Mouse (Mus musculus) testis, adult 2 months (tissue): ENCODE measurements around the gene Gm17545.
A peak's percentile ranks its signal among the peaks of the same experiment; 100 is the strongest.

ENCODE experiments used
- CTCF ChIP-seq: fragments of 200-500 bp; IDR thresholded peaks from 2 replicates; pipeline ENCODE4 v1.5.1; 2012; ENCODE audit warnings: low read depth, mild to moderate bottlenecking, inconsistent platforms, low read length, moderate library complexity; ENCODE audit not compliant: control insufficient read depth, insufficient read depth, insufficient replicate concordance
- POLR2A ChIP-seq: fragments of 200-500 bp; IDR thresholded peaks from 2 replicates; pipeline ENCODE4 v1.6.1; 2012; ENCODE audit warnings: low read depth, mild to moderate bottlenecking, inconsistent platforms, low read length, moderate library complexity; ENCODE audit not compliant: control insufficient read depth

GRCm38 (mm10) chr9:22409501-22409900 lies 44.6 kb upstream of the Gm17545 start:
- peak; percentile 18; the same call in 1 of the 2 replicates for TF ChIP-seq CTCF
- no peak for TF ChIP-seq POLR2A
